Mouse (Mus musculus) fat pad, adult 2 months (tissue): ENCODE data around the gene Sds.

Experiments
- DNase-seq: peaks from one replicate; pipeline ENCODE4 v3.0.0-alpha.2; 2011; ENCODE audit warnings: low read depth, low spot score; ENCODE audit errors: extremely low read depth

Sds gene

DNA sequence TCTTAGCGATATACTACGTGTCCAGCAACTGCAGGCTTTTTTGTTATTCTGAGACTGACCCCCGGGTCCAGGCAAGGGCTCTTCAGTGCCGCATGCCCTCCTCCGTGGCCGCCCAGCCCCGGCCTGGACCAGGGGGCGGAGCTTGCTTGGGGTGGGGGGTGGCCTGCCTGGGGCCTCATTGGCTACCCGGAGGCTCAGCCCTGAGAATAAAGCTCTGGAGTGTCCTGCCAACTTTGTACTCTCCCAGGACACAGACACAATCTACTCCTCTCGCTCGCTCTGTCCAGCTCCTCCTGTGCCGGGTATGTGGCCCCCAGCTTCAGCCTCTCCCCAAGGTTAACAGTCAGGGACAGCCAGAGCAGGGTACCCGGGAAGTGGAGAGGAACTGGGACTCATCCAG, at the start of gene Sds:
TSS of gene Sds (plus strand) at position 231 of the 400 bp plus-strand sequence.
- no peak for DNase-seq

DNA sequence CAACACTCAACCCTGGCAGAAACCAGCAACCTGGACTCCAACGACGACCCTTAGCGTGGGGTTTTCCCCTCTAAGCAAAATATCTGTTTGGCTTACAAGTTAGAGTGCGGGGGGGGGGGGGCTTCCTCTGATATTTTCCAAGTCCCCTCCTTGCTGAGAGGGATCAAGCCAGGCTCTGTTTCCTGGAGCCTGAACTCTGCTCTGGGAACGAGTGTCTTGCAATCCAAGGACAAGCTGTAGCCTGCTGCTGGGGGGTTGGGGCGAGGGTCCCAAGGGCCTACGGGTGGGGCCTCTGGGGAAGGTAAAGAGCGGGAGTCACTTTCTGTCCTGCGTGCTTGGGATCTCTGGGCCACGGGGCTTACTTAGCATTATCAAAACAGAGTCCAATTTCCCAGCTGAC, 49.8 kb upstream of the Sds start:
- no peak for DNase-seq

GRCm38 (mm10) chr5:120427451-120427938, 48.8 kb upstream of the Sds start:
- DNase-seq: no peak

- no peak for DNase-seq
Observed at GRCm38 (mm10) chr5:120428189-120428838, 48.0 kb upstream of the Sds start.

- no peak for DNase-seq
Observed at GRCm38 (mm10) chr5:120428990-120429389, 47.3 kb upstream of the Sds start.

GRCm38 (mm10) chr5:120429692-120430091, 46.6 kb upstream of the Sds start:
- DNase-seq: no peak

- DNase-seq: no peak
Observed at GRCm38 (mm10) chr5:120431001-120431583, 45.2 kb upstream of the Sds start.

- no peak for DNase-seq
Observed at GRCm38 (mm10) chr5:120431649-120432485, 44.5 kb upstream of the Sds start, which contains the start of gene Lhx5. Gene Lhx5 (plus strand): TSS chr5:120431699.

DNA sequence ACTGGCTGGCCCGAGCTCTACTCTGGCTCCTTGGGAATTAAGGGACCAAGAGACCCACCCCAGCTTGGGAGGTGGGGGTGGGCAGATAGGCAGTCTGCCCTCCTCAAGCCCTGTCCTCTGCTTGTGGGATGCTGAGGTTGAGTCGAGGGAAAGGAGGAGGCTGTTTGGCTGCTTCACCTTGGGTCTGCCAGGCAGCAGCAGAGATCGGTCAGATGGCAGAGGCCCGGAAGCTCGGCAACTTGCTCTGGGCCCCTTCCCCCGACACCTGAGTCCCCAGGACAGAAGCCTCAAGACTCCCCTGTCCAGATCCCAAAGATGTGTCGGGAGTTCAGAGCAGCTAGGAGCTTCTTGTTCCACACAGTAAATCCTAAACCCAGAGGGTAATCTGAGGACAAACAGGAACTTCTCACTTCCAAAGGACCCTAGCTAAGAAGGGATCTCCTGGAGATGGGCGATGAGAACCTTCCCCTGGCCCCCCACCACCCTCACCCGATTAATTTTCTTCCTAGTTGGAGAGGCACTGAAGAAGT, 43.8 kb upstream of the Sds start:
- DNase-seq: no peak

- no peak for DNase-seq
Observed at GRCm38 (mm10) chr5:120433135-120433760, 43.1 kb upstream of the Sds start.

DNA sequence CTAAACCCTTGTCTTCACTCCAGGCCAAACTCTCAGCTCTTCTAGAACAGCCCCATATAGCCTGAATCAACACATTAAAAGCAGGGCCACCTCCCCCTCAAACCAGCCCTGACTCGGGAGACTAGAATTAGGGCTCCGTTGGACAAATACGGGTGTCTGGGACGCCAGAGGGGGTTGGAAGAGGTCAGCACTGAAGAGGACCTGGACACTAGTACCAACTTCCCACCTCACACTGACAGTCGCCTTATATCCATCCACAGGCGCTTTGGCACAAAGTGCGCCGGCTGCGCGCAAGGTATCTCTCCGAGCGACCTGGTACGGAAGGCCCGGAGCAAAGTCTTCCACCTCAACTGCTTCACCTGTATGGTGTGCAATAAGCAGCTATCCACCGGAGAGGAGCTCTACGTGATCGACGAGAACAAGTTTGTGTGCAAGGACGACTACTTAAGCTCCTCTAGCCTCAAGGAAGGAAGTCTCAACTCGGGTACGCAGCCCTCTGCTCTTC, 42.0 kb upstream of the Sds start:
- no peak for DNase-seq

- DNase-seq: no peak
Observed at GRCm38 (mm10) chr5:120435006-120435681, 41.2 kb upstream of the Sds start.

- DNase-seq: no peak
Observed at GRCm38 (mm10) chr5:120435731-120436501, 40.4 kb upstream of the Sds start.

DNA sequence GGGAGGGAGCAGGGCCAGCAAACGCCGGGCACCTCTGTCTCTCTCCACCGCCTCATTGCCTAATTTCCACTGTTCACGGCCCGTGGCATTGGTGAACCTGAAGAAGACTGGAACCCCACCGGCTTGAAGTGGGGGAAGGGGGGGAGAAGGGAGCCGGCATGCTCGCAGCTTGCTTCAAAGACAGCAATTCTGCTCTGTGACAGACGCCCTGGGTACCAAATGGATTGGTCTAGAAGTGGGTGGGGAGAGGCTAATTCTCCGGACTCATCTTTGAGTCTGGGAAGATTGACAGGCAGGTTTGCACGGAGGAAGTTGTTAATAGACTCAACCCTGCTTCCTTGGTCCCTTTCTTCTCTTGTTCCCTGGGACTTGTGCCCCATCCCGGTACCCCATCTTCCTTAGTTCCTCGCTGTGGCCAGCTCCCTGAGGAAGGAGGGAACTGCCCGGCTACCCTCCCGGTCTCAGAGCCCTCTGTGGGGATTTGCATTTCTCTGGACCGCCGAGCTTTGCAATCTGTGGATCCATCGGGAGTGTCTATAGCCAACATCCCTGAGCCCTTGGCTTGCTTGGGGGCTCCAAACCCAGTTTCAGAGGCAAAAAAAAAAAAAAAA, 39.3 kb upstream of the Sds start:
- no peak for DNase-seq

GRCm38 (mm10) chr5:120437539-120437938, 38.8 kb upstream of the Sds start:
- no peak for DNase-seq

- DNase-seq: no peak
Observed at GRCm38 (mm10) chr5:120437986-120438385, 38.3 kb upstream of the Sds start.

- DNase-seq: no peak
Observed at GRCm38 (mm10) chr5:120438469-120438868, 37.9 kb upstream of the Sds start.

- no peak for DNase-seq
Observed at GRCm38 (mm10) chr5:120438991-120439710, 37.2 kb upstream of the Sds start.
